Mouse (Mus musculus) layer of hippocampus, postnatal 25 days (tissue): Measurements from ENCODE around the gene Prss36. TPM values are rescaled to one million over a fixed set of nuclear protein-coding genes. Genes with fewer than 3 reads are reported as not detected.

ENCODE experiments used
- DNase-seq, 2 experiments: peaks; one replicate each; pipeline ENCODE4 v3.0.0; 2022; ENCODE audit warnings: mixed read lengths in 2 of 2, low spot score in 1 of 2; ENCODE audit errors: extremely low spot score in 1 of 2
- total RNA-seq, 2 experiments: library from RNA; stranded (reverse); gene quantifications; 2 replicates each; pipeline ENCODE4 v1.2.3; 2021

Prss36 gene
- total RNA-seq, 2 experiments from 2014 or later = 10.6 to 13.5 TPM

GRCm38 (mm10) chr7:127935028-127935722 lies 11.3 kb downstream of the Prss36 start:
- DNase-seq = peak; percentile 94 to 97

GRCm38 (mm10) chr7:127934075-127934474 lies 12.4 kb downstream of the Prss36 start:
- DNase-seq = no peak

- DNase-seq = no peak
Observed at GRCm38 (mm10) chr7:127932273-127933031, 14.1 kb downstream of the Prss36 start.

GRCm38 (mm10) chr7:127931351-127932135 lies 15.0 kb downstream of the Prss36 start:
- DNase-seq = no peak

- DNase-seq = no peak
Observed at GRCm38 (mm10) chr7:127930636-127931035, 15.9 kb downstream of the Prss36 start.

- DNase-seq = no peak
Observed at GRCm38 (mm10) chr7:127929923-127930322, 16.6 kb downstream of the Prss36 start, which contains the start of gene Prss8. TSS of gene Prss8 (minus strand) at chr7:127930104.

GRCm38 (mm10) chr7:127928596-127928995 lies 17.9 kb downstream of the Prss36 start:
- DNase-seq = no peak

GRCm38 (mm10) chr7:127927726-127928125 lies 18.8 kb downstream of the Prss36 start:
- DNase-seq = no peak

- no peak for DNase-seq
Observed at GRCm38 (mm10) chr7:127926846-127927245, 19.7 kb downstream of the Prss36 start.

- no peak for DNase-seq
Observed at GRCm38 (mm10) chr7:127926066-127926465, 20.5 kb downstream of the Prss36 start.

- no peak for DNase-seq
Observed at GRCm38 (mm10) chr7:127925252-127925651, 21.3 kb downstream of the Prss36 start.

GRCm38 (mm10) chr7:127923714-127924113 lies 22.8 kb downstream of the Prss36 start:
- DNase-seq = no peak

GRCm38 (mm10) chr7:127922451-127923275 lies 23.9 kb downstream of the Prss36 start:
- no peak for DNase-seq

- no peak for DNase-seq
Observed at GRCm38 (mm10) chr7:127921516-127921915, 25.0 kb downstream of the Prss36 start.

GRCm38 (mm10) chr7:127919290-127919689 lies 27.2 kb downstream of the Prss36 start:
- DNase-seq = no peak

- peak in 1 of 2 experiments; percentile 38 for DNase-seq
Observed at GRCm38 (mm10) chr7:127918203-127918602, 28.3 kb downstream of the Prss36 start.

GRCm38 (mm10) chr7:127915293-127915692 lies 31.2 kb downstream of the Prss36 start:
- DNase-seq = no peak

GRCm38 (mm10) chr7:127912938-127913337 lies 33.6 kb downstream of the Prss36 start:
- DNase-seq = no peak

- peak; percentile 72 to 79 for DNase-seq
Observed at GRCm38 (mm10) chr7:127912190-127912871, 34.2 kb downstream of the Prss36 start, which contains the start of gene Kat8. TSS of gene Kat8 (plus strand) at chr7:127912516.
